Mouse (Mus musculus) cerebellum, adult (tissue): ENCODE results near the gene Csnk2b.

Experiments
- ATAC-seq: cut with Nextera tagmentation; 2 replicates; pipeline ENCODE4 v1.9.2; 2017; ENCODE audit warnings: mild to moderate bottlenecking, moderate library complexity, mixed read lengths; ENCODE audit not compliant: insufficient number of reproducible peaks, low FRiP score, low TSS enrichment

The Csnk2b gene

GRCm38 (mm10) chr17:35121871-35122303, at the start of gene Csnk2b:
Gene Csnk2b (minus strand): TSS chr17:35122053.
- ATAC-seq: peak; percentile 7; the same call in 1 of the 2 replicates

- ATAC-seq: no peak
These were observed 46.8 kb upstream of the Csnk2b start for GRCm38 (mm10) chr17:35168541-35169207.

GRCm38 (mm10) chr17:35167794-35168193, 45.9 kb upstream of the Csnk2b start:
- no peak for ATAC-seq

GRCm38 (mm10) chr17:35166352-35167035, 44.6 kb upstream of the Csnk2b start:
- no peak for ATAC-seq

GRCm38 (mm10) chr17:35165451-35166155, 43.8 kb upstream of the Csnk2b start:
- no peak for ATAC-seq

GRCm38 (mm10) chr17:35164568-35165450, 43.0 kb upstream of the Csnk2b start, which contains the start of gene Prrc2a:
Gene Prrc2a (minus strand): TSS chr17:35164897.
- peak; percentile 83 for ATAC-seq

- no peak for ATAC-seq
These were observed 42.3 kb upstream of the Csnk2b start for GRCm38 (mm10) chr17:35164218-35164567.

- no peak for ATAC-seq
These were observed 41.7 kb upstream of the Csnk2b start for GRCm38 (mm10) chr17:35163326-35164081.

GRCm38 (mm10) chr17:35162730-35163129, 40.9 kb upstream of the Csnk2b start:
- ATAC-seq: no peak

- ATAC-seq: no peak
These were observed 40.3 kb upstream of the Csnk2b start for GRCm38 (mm10) chr17:35162121-35162520.

- ATAC-seq: no peak
These were observed 39.6 kb upstream of the Csnk2b start for GRCm38 (mm10) chr17:35161421-35161820.

- ATAC-seq: no peak
These were observed 37.8 kb upstream of the Csnk2b start for GRCm38 (mm10) chr17:35159638-35160037.

- no peak for ATAC-seq
These were observed 37.2 kb upstream of the Csnk2b start for GRCm38 (mm10) chr17:35158850-35159593.

- ATAC-seq: no peak
These were observed 35.9 kb upstream of the Csnk2b start for GRCm38 (mm10) chr17:35157661-35158175.

GRCm38 (mm10) chr17:35157254-35157653, 35.4 kb upstream of the Csnk2b start:
- no peak for ATAC-seq

- ATAC-seq: no peak
These were observed 34.8 kb upstream of the Csnk2b start for GRCm38 (mm10) chr17:35156461-35157200.

GRCm38 (mm10) chr17:35155451-35155850, 33.6 kb upstream of the Csnk2b start:
- ATAC-seq: no peak

GRCm38 (mm10) chr17:35154616-35155015, 32.8 kb upstream of the Csnk2b start:
- no peak for ATAC-seq
